Mouse (Mus musculus) C2C12 (cell line): ENCODE results near the gene Aff3. TPM values are rescaled to one million over a fixed set of nuclear protein-coding genes. Genes with fewer than 3 reads are reported as not detected.

Experiments
- H3K27me3 ChIP-seq: one replicate; pipeline ENCODE4 v1.6.1; 2011; ENCODE audit not compliant: control insufficient read depth, insufficient read depth, insufficient read length
- H3K36me3 ChIP-seq: one replicate; pipeline ENCODE4 v1.6.1; 2011; ENCODE audit not compliant: control insufficient read depth, insufficient read depth
- H3K4me3 ChIP-seq: one replicate; pipeline ENCODE4 v1.5.1; 2011; ENCODE audit warnings: mild to moderate bottlenecking, control low read depth; ENCODE audit not compliant: poor library complexity, insufficient read depth, severe bottlenecking
- H3K79me2 ChIP-seq: one replicate; pipeline ENCODE4 v1.6.1; 2011; ENCODE audit not compliant: control insufficient read depth, insufficient read depth
- H3K79me3 ChIP-seq: one replicate; pipeline ENCODE4 v1.6.1; 2011; ENCODE audit warnings: low read depth, control low read depth
- H3ac ChIP-seq: one replicate; pipeline ENCODE3; 2011; ENCODE audit warnings: low read depth; ENCODE audit not compliant: control insufficient read depth, insufficient read length
- CEBPB ChIP-seq: IDR thresholded peaks from one replicate; pipeline ENCODE4 v1.6.1; 2011; ENCODE audit warnings: low read depth, mild to moderate bottlenecking, control low read depth, moderate library complexity
- CTCF ChIP-seq: IDR thresholded peaks from one replicate; pipeline ENCODE4 v1.5.1; 2011; ENCODE audit not compliant: control insufficient read depth, insufficient read depth, insufficient read length
- FOSL1 ChIP-seq: IDR thresholded peaks from one replicate; pipeline ENCODE4 v1.8.0; 2011; ENCODE audit warnings: mild to moderate bottlenecking, low read length; ENCODE audit not compliant: poor library complexity, insufficient read depth, severe bottlenecking
- MAX ChIP-seq: IDR thresholded peaks from one replicate; pipeline ENCODE4 v1.6.1; 2011; ENCODE audit warnings: mild to moderate bottlenecking, control low read depth
- MYOD1 ChIP-seq: IDR thresholded peaks from one replicate; pipeline ENCODE4 v1.6.1; 2011; ENCODE audit warnings: low read depth; ENCODE audit not compliant: control insufficient read depth, insufficient read length
- MYOG ChIP-seq: IDR thresholded peaks from one replicate; pipeline ENCODE4 v1.6.1; 2011; ENCODE audit not compliant: control insufficient read depth, insufficient read length; ENCODE audit errors: extremely low read depth
- USF1 ChIP-seq: IDR thresholded peaks from one replicate; pipeline ENCODE4 v1.6.1; 2011; ENCODE audit warnings: low read depth, mild to moderate bottlenecking, control low read depth, moderate library complexity
- polyA plus RNA-seq: library from polyadenylated mRNA; unstranded; fragments of >200 nt; fragmentation: generic; extraction: Trizol; gene quantifications from one replicate; pipeline ENCODE4 v1.2.1, GENCODE M21; 2012; ENCODE audit warnings: missing spikeins

Gene Aff3
- polyA plus RNA-seq, 1 experiment: not detected

- Histone ChIP-seq H3K4me3 (no peak overlapping the region), H3K36me3 (no peaks in the 10 kb centered on the region), H3K79me3 (no peaks in the 10 kb centered on the region), H3K79me2 (no peaks in the 10 kb centered on the region), H3ac (no peak overlapping the region), H3K27me3 (peaks cover 5% of the 10 kb centered on the region)
- no peak for TF ChIP-seq MAX
- TF ChIP-seq MYOD1: no peak
- TF ChIP-seq USF1: no peak
- TF ChIP-seq CTCF: no peak
- TF ChIP-seq CEBPB: no peak
- TF ChIP-seq MYOG: no peak
- no peak for TF ChIP-seq FOSL1
Measured at GRCm38 (mm10) chr1:38456719-38457269, 208.0 kb downstream of the Aff3 start.

GRCm38 (mm10) chr1:38454921-38455320 is 209.8 kb downstream of the Aff3 start:
- Histone ChIP-seq H3K4me3 (no peak overlapping the region), H3K36me3 (no peaks in the 10 kb centered on the region), H3K79me2 (no peaks in the 10 kb centered on the region), H3ac (no peak overlapping the region), H3K79me3 (no peaks in the 10 kb centered on the region), H3K27me3 (no peaks in the 10 kb centered on the region)
- TF ChIP-seq MYOD1: no peak
- no peak for TF ChIP-seq FOSL1
- TF ChIP-seq MYOG: no peak
- TF ChIP-seq CEBPB: no peak
- TF ChIP-seq USF1: no peak
- TF ChIP-seq MAX: no peak
- TF ChIP-seq CTCF: no peak

GRCm38 (mm10) chr1:38451367-38451766 is 213.4 kb downstream of the Aff3 start:
- H3ac ChIP-seq: no peak overlapping the region
- H3K36me3 ChIP-seq: no peaks in the 10 kb centered on the region
- no peak overlapping the region for H3K4me3 ChIP-seq
- H3K27me3 ChIP-seq: no peaks in the 10 kb centered on the region
- H3K79me3 ChIP-seq: no peaks in the 10 kb centered on the region
- no peaks in the 10 kb centered on the region for H3K79me2 ChIP-seq
- TF ChIP-seq MYOG (no peak), MYOD1 (no peak), MAX (no peak), FOSL1 (no peak), CEBPB (no peak), USF1 (no peak), CTCF (no peak)

GRCm38 (mm10) chr1:38450677-38451076 is 214.1 kb downstream of the Aff3 start:
- TF ChIP-seq MYOD1 (no peak), USF1 (no peak), MYOG (no peak), FOSL1 (no peak), CEBPB (no peak), MAX (no peak), CTCF (no peak)
- no peaks in the 10 kb centered on the region for H3K36me3 ChIP-seq
- H3K79me2 ChIP-seq: no peaks in the 10 kb centered on the region
- H3K27me3 ChIP-seq: no peaks in the 10 kb centered on the region
- no peak overlapping the region for H3K4me3 ChIP-seq
- no peak overlapping the region for H3ac ChIP-seq
- no peaks in the 10 kb centered on the region for H3K79me3 ChIP-seq

- no peak overlapping the region for H3ac ChIP-seq
- TF ChIP-seq CEBPB (no peak), FOSL1 (no peak), USF1 (no peak), MYOG (no peak), MAX (no peak), CTCF (no peak), MYOD1 (no peak)
Measured at GRCm38 (mm10) chr1:38449816-38450478, 214.8 kb downstream of the Aff3 start.

More at GRCm38 (mm10) chr1:38449816-38450478, 214.8 kb downstream of the Aff3 start:
- H3K79me3 ChIP-seq: no peaks in the 10 kb centered on the region
- H3K4me3 ChIP-seq: no peak overlapping the region
- no peaks in the 10 kb centered on the region for H3K79me2 ChIP-seq
- H3K27me3 ChIP-seq: no peaks in the 10 kb centered on the region
- H3K36me3 ChIP-seq: no peaks in the 10 kb centered on the region
